Mouse (Mus musculus): ENCODE results near the gene Ccdc174.

Gene Ccdc174

GRCm38 (mm10) chr6:91917286-91917685 is 39.4 kb downstream of the Ccdc174 start:
- no peak for DNase-seq (ENCODE audit: inconsistent age in 2 of 2, low spot score in 1 of 2)

- DNase-seq (ENCODE audit: inconsistent age in 2 of 2, low spot score in 1 of 2) = no peak
Observed at GRCm38 (mm10) chr6:91917716-91918115, 39.9 kb downstream of the Ccdc174 start.

- peak; percentile 60 to 86 for DNase-seq (ENCODE audit: inconsistent age in 2 of 2, low spot score in 1 of 2)
Observed at GRCm38 (mm10) chr6:91931231-91931630, 53.4 kb downstream of the Ccdc174 start.

- DNase-seq (ENCODE audit: inconsistent age in 2 of 2, low spot score in 1 of 2) = no peak
Observed at GRCm38 (mm10) chr6:91938491-91938890, 60.6 kb downstream of the Ccdc174 start.

- no peak for DNase-seq (ENCODE audit: inconsistent age in 2 of 2, low spot score in 1 of 2)
Observed at GRCm38 (mm10) chr6:91948426-91948825, 70.6 kb downstream of the Ccdc174 start.
